Mouse (Mus musculus): Measurements from ENCODE around the gene Dio1.

The Dio1 gene

DNA sequence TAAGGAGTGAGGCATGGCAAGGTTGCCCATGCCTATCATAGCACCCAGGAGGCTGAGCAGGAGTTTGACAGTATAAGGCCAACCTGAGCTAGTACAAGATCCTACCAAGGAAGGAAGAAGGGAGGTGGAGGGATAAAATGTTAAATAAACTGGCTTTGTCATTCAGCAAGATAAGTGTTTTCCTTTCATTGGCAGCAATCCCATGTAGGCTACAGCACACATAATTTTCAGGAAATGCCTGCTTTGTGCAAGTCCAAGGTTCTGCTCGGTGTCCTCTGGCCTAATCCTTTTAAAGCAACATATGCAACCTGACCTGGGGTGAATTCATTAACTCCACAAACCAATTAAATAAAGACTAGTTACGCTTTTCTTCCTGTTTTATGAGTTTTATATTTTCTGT is 61.6 kb downstream of the Dio1 start:
- WGBS, result 48% methylated on average over 2 of the region's 2 CpGs

DNA sequence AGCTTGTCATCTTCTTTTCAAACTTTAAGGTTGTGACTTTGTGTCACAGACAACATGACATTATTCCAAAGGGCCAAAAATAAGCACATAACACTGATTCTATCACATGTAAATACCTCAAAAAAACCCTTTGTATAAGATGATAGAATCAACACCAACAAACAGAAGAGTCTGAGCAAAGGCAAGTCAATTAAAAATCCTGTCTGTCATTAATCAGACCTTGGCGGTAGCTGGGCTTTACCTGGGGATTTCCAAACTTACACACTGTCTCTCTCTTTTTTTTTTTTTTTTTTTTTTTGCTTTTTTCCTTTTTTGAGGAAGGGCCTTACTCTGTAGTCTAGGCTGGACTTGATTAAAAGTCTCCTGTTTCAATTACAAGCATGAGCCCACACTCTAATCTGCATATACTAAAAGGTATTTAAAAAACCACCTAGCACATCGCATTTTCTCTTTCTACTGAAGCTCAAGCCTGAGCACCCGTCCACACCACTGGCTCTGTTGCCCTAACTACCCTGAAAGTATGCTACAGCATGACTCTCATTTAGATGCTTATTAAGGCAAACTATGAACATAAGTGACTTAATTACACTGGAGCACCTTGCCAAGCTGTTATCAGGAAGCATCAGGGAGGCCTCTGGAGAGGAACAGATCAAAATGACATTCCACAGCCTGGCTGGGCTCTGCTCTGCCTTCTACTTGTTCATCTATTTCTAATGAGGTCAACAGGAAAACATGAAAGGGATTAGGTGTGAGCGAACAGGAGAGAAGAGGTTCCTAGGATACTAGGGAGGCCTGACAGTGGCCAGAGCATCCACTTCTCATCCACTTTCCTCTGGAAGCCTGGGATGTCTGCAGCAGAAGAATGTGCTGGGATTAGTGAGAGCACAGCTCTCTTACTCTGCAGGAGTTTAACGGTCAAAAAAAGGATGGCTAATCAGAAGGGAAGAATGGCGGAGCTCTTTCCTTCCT is 63.3 kb downstream of the Dio1 start:
- 68% methylated on average over 6 of the region's 6 CpGs for WGBS

Measured in cerebral cortex, adult 2 months (tissue).